Comparison of ENCODE assay signal across 14 mouse cellular contexts in the genomic region with DNA sequence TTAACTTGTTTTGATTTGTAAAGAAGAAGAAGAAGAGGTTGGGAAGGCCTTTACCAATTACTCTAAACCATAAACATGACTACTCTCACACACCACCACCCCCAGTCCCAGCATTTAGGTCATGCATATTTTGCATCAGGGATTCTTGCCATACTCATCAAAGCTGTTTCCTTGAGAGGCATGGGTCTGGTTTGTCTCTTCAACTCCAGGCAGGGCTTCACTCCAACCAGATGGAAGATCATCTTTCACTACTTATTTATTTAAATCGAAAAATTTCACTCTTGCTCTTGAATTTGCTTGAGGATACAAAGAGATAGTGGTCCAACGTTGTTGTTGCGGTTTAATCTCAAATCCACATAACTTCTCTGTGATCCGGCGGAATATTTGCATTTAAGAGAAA.
"Had no signal": no experiment of that assay in that cellular context is flagged by ENCODE, and none has a peak within 500 bp of the region (broad histone marks: within the 10 kb centered on the region; RNA-seq: fewer than 3 reads in every experiment).

No protein-coding gene starts in this region.

- H3K9me3 ChIP-seq: limb, embryonic 12.5 days; limb, embryonic 15.5 days; lung, embryonic 15.5 days had no signal

- H3K36me3 ChIP-seq: limb, embryonic 12.5 days; limb, embryonic 15.5 days; lung, embryonic 15.5 days had no signal

- DNase-seq: kidney, adult 9 months; kidney, postnatal 14 days; kidney, postnatal 4 days; liver, postnatal 0 days; lung, postnatal 10 days; lung, postnatal 36 days; midbrain, embryonic 14.5 days; thymus, postnatal 25 days had no signal

- H3K27me3 ChIP-seq: limb, embryonic 12.5 days; limb, embryonic 15.5 days; lung, embryonic 15.5 days had no signal

- H3K4me1 ChIP-seq: limb, embryonic 12.5 days; limb, embryonic 15.5 days; lung, embryonic 15.5 days had no signal

- H3K27ac ChIP-seq: limb, embryonic 12.5 days; limb, embryonic 15.5 days; liver, embryonic 14.5 days; lung, embryonic 15.5 days had no signal

- H3K4me3 ChIP-seq: limb, embryonic 12.5 days; limb, embryonic 15.5 days; lung, embryonic 15.5 days had no signal

- H3K4me2 ChIP-seq: limb, embryonic 12.5 days; limb, embryonic 15.5 days; liver, embryonic 11.5 days; lung, embryonic 15.5 days; midbrain, embryonic 11.5 days had no signal

- H3K9ac ChIP-seq: limb, embryonic 12.5 days; limb, embryonic 15.5 days; liver, embryonic 14.5 days; liver, postnatal 0 days; lung, embryonic 15.5 days had no signal

- ATAC-seq: liver, postnatal 0 days had no signal
